Mouse (Mus musculus) limb, embryonic 13.5 days (tissue): ENCODE results near the gene Gm20498. TPM values are rescaled to one million over a fixed set of nuclear protein-coding genes. Genes with fewer than 3 reads are reported as not detected.
"Not testable (repeated sequence)": the region's sequence is repeated elsewhere in the genome, so short reads cannot be mapped to it uniquely, and the experiment has no call there.

ENCODE experiments used
- ATAC-seq: fragments of 200-750 bp; cut with Nextera tagmentation; 2 replicates; pipeline ENCODE4 v1.8.0; 2017; ENCODE audit warnings: low read depth, moderate number of reproducible peaks, moderate TSS enrichment; ENCODE audit not compliant: low FRiP score
- H3K27ac ChIP-seq: fragments of 300-500 bp; sonication (generic); 2 replicates; pipeline ENCODE4 v1.5.1; 2015; ENCODE audit warnings: inconsistent platforms, mild to moderate bottlenecking, moderate library complexity
- H3K27me3 ChIP-seq: fragments of 300-500 bp; sonication (generic); 2 replicates; pipeline ENCODE4 v1.6.1; 2015; ENCODE audit warnings: mild to moderate bottlenecking, inconsistent platforms
- H3K36me3 ChIP-seq: fragments of 300-500 bp; sonication (generic); 2 replicates; pipeline ENCODE4 v1.6.1; 2015; ENCODE audit warnings: inconsistent platforms, mild to moderate bottlenecking, moderate library complexity
- H3K4me1 ChIP-seq: fragments of 300-500 bp; sonication (generic); 2 replicates; pipeline ENCODE4 v1.6.1; 2015; ENCODE audit warnings: inconsistent platforms
- H3K4me2 ChIP-seq: fragments of 300-500 bp; sonication (generic); replicated peaks from 2 replicates; pipeline ENCODE4 v1.6.1; 2015; ENCODE audit warnings: inconsistent platforms, mild to moderate bottlenecking, moderate library complexity
- H3K4me3 ChIP-seq: fragments of 300-500 bp; sonication (generic); 2 replicates; pipeline ENCODE4 v1.5.1; 2015; ENCODE audit warnings: moderate library complexity, mild to moderate bottlenecking, inconsistent platforms
- H3K9ac ChIP-seq: fragments of 300-500 bp; sonication (generic); 2 replicates; pipeline ENCODE4 v1.6.1; 2015; ENCODE audit warnings: mild to moderate bottlenecking, inconsistent platforms
- H3K9me3 ChIP-seq: fragments of 300-500 bp; sonication (generic); 2 replicates; pipeline ENCODE4 v1.6.1; 2016; ENCODE audit warnings: inconsistent platforms
- WGBS: fragments of 180-500 bp; shearing (Covaris S2); methylation state at CpG from one replicate; pipeline ENCODE4 v1.1.7; 2015; 5-methylcytosine and 5-hydroxymethylcytosine counted together
- polyA plus RNA-seq: library from polyadenylated mRNA; unstranded; fragments of >200 nt; fragmentation: Nextera tagmentation; extraction: Ambion mirVana; gene quantifications from 2 replicates; pipeline ENCODE4 v1.2.1, GENCODE M21; 2015

The Gm20498 gene
- 28.0 and 31.4 TPM in 2 replicates for polyA plus RNA-seq

DNA sequence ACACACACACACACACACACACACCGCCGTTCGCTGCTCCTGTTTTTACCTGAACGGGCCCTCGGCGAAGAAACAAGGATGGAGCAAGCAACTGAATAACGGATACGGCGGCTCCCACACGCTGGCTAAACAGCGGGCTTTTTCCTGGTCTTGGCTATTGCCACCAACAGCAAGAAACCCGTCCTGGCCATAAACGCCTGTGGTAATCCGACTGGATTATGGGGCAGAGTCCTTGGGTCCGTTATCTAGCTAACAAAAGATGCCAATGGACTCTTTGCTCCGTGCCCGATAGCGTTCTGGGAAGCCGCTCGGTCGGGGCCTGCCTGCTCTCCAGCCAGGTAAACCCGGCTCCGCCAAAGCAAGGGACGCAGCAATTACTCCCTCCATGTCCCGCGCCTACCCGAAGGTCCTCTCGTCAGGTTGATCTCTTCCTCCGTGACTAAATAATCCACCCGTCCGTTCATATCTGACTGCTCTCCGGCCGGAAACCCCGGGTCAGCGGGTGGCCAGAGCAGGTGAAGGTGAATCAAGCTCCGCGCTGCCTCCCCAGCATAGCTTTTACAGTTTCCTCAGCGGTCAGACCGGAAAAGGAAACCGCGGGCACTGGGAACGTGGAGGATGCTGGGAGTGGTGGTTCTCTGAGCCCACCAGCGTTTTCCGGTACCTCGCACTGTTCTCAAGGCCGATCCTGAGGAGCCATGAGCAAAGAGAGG, at the start of gene Gm20498, which contains the start of gene Synj2bp:
Gene Gm20498 (minus strand): TSS at position 590 of the 713 bp plus-strand sequence.
Gene Synj2bp (minus strand): TSS at position 596 of the 713 bp plus-strand sequence.
- Histone ChIP-seq H3K9ac (peak within 1 kb of the TSS; percentile 88), H3K4me1 (peaks cover 13% of the 10 kb centered on the region), H3K4me2 (peak within 1 kb of the TSS; percentile 76), H3K27me3 (no peaks in the 10 kb centered on the region), H3K36me3 (no peaks in the 10 kb centered on the region), H3K9me3 (no peaks in the 10 kb centered on the region), H3K4me3 (peak within 1 kb of the TSS; percentile 86), H3K27ac (peak within 1 kb of the TSS; percentile 67)
- ATAC-seq = peak; percentile 97
- WGBS = under 1% methylated on average over 46 of the region's 46 CpGs

GRCm38 (mm10) chr12:81568374-81568773, 35.7 kb upstream of the Gm20498 start, which contains the start of gene Adam21:
TSS of gene Adam21 (minus strand) at chr12:81568474.
- no peak within 1 kb of the TSS for H3K4me2 ChIP-seq
- ATAC-seq = no peak
- no peaks in the 10 kb centered on the region for H3K27me3 ChIP-seq
- WGBS = 85% methylated on average over 1 of the region's 1 CpGs
- no peak within 1 kb of the TSS for H3K4me3 ChIP-seq
- H3K27ac ChIP-seq = no peak within 1 kb of the TSS
- H3K4me1 ChIP-seq = no peaks in the 10 kb centered on the region
- H3K9me3 ChIP-seq = no peaks in the 10 kb centered on the region
- peaks cover 27% of the 10 kb centered on the region for H3K36me3 ChIP-seq
- H3K9ac ChIP-seq = no peak within 1 kb of the TSS

GRCm38 (mm10) chr12:81567931-81568330, 35.2 kb upstream of the Gm20498 start:
- 90% methylated on average over 5 of the region's 5 CpGs for WGBS
- Histone ChIP-seq H3K9me3 (no peaks in the 10 kb centered on the region), H3K36me3 (peaks cover 24% of the 10 kb centered on the region), H3K9ac (no peak overlapping the region), H3K27me3 (no peaks in the 10 kb centered on the region), H3K4me1 (no peaks in the 10 kb centered on the region), H3K27ac (no peak overlapping the region), H3K4me3 (no peak overlapping the region), H3K4me2 (no peak overlapping the region)
- no peak for ATAC-seq

DNA sequence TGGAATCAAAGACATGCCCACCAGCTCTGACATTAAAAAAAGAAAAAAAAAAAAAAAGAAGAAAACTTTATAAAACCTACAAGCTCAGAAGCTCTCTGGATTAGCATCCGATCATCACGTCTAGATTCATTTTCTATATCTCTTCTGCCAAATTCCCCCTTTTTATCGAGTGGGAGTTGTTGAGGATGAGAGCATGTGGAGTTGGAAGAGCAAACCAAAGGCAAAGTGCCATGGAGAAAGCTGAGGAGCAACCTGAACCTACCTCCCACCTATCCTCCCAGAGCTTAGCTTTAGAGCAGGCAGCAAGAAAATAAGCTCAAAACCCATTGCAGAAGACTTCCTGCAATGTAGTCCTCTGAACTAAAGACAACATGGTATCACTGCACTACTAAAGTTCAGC, 31.5 kb upstream of the Gm20498 start:
- no peaks in the 10 kb centered on the region for H3K27me3 ChIP-seq
- no peaks in the 10 kb centered on the region for H3K4me1 ChIP-seq
- no peaks in the 10 kb centered on the region for H3K9me3 ChIP-seq
- no peak overlapping the region for H3K4me3 ChIP-seq
- H3K36me3 ChIP-seq = 0 out of 2 replicates have a peak, but pooled peaks cover 3% of the 10 kb centered on the region
- H3K4me2 ChIP-seq = no peak overlapping the region
- no peak overlapping the region for H3K27ac ChIP-seq
- 92% methylated on average over 3 of the region's 3 CpGs for WGBS
- no peak overlapping the region for H3K9ac ChIP-seq
- ATAC-seq = no peak

DNA sequence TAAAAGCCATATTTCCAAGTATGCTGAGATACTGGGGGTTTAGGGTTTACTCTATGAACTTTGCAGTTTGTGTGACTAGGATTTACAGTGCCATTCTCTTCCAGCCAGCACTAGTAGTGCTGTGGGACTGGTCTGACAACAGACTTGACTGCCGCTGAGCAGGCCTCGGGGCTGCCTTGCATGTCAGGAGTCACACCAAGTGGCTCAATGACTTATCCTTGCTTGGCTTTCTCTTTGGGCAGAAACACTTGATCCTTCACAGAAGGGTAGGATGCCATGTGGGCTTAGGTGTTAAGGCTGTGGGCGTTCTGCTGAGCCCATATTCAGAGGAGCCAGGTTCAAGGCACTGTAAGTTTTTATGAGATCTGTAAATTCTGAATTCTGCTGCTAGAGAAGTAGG, 16.6 kb upstream of the Gm20498 start:
- H3K9ac ChIP-seq = no peak overlapping the region
- H3K27ac ChIP-seq = no peak overlapping the region
- no peaks in the 10 kb centered on the region for H3K36me3 ChIP-seq
- H3K4me3 ChIP-seq = no peak overlapping the region
- H3K4me1 ChIP-seq = no peaks in the 10 kb centered on the region
- no peaks in the 10 kb centered on the region for H3K9me3 ChIP-seq
- WGBS = 92% methylated on average over 3 of the region's 3 CpGs
- H3K27me3 ChIP-seq = no peaks in the 10 kb centered on the region
- H3K4me2 ChIP-seq = no peak overlapping the region
- ATAC-seq = no peak

GRCm38 (mm10) chr12:81547163-81547562, 14.5 kb upstream of the Gm20498 start:
- no peaks in the 10 kb centered on the region for H3K36me3 ChIP-seq
- WGBS = 70% methylated on average over 4 of the region's 4 CpGs
- no peaks in the 10 kb centered on the region for H3K27me3 ChIP-seq
- no peak overlapping the region for H3K4me2 ChIP-seq
- H3K4me3 ChIP-seq = no peak overlapping the region
- no peaks in the 10 kb centered on the region for H3K9me3 ChIP-seq
- no peak overlapping the region for H3K27ac ChIP-seq
- ATAC-seq = no peak
- no peak overlapping the region for H3K9ac ChIP-seq
- no peaks in the 10 kb centered on the region for H3K4me1 ChIP-seq

DNA sequence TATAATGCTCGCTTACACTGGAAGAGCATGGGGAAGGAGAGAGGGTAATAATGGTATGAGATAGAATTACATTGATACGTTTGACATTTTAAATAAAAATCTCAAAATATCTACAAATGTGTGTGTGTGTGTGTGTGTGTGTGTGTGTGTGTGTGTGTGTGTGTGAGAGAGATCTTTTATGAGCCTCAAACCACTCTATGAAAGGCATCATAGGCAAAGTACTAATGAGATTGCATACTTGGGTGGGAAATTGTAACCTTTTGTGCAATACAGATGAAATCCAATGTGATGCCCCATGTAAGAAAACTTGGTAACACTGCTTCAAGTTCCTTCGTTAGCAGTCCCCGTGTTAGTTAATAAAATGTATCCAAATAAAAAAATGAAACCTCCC, 319 bp upstream of the Gm20498 start:
- 0 out of 2 replicates have a peak, but pooled peaks have one; percentile 21 for ATAC-seq
- Histone ChIP-seq H3K9me3 (no peaks in the 10 kb centered on the region), H3K9ac (peak overlapping the region; percentile 88)

DNA sequence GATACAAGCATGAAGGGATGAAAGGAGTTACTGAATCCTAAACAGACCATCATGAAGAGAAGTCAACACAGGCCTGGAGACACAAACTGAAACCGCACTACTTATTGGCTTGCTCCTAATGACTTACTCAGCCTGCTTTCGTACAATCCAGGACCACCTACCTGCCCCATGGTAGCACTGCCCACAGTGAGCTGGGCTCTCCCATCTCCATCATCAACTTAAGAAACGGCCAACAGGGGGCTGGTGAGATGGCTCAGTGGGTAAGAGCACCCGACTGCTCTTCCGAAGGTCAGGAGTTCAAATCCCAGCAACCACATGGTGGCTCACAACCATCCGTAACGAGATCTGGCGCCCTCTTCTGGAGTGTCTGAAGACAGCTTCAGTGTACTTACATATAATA, 2.1 kb downstream of the Gm20498 start:
- H3K27ac ChIP-seq, H3K4me2 ChIP-seq, H3K4me3 ChIP-seq, ATAC-seq, H3K27me3 ChIP-seq, H3K9me3 ChIP-seq, H3K36me3 ChIP-seq, H3K9ac ChIP-seq: not testable (repeated sequence)
- peaks cover 13% of the 10 kb centered on the region for H3K4me1 ChIP-seq
- WGBS = 67% methylated on average over 8 of the region's 8 CpGs

More for the DNA sequence above, 319 bp upstream of the Gm20498 start:
- Histone ChIP-seq H3K36me3 (no peaks in the 10 kb centered on the region), H3K27ac (peak overlapping the region; percentile 67; the same call in 1 of the 2 replicates), H3K4me1 (peaks cover 13% of the 10 kb centered on the region), H3K27me3 (no peaks in the 10 kb centered on the region), H3K4me2 (peak overlapping the region; percentile 76), H3K4me3 (peak overlapping the region; percentile 86)
- 35% methylated on average over 4 of the region's 4 CpGs for WGBS

DNA sequence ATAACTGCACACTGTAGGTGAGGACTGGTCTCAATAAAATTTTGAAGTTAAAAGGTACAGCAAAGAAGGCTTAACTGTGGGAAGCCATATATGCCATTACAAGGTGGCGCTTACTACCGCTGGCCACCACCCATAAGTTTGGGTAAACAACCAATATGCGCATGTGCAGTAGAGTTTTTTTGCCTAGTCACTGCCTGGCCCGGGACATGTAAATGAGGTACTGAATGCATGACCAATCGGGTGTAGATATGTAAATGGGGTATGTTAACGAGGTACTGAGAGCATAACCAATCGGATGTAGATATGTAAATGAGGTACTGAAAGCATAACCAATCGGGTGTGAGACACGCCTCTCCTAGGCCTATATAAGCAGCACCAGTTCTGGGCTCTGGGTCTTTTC, 35.8 kb downstream of the Gm20498 start:
- not testable (repeated sequence) for H3K27me3 ChIP-seq, H3K9ac ChIP-seq, H3K4me1 ChIP-seq, H3K9me3 ChIP-seq, H3K4me3 ChIP-seq, H3K4me2 ChIP-seq, ATAC-seq, H3K27ac ChIP-seq
- 96% methylated on average over 9 of the region's 9 CpGs for WGBS
- H3K36me3 ChIP-seq = peaks cover 20% of the 10 kb centered on the region

- Histone ChIP-seq H3K9ac (no peak overlapping the region), H3K27me3 (no peaks in the 10 kb centered on the region), H3K36me3 (no peaks in the 10 kb centered on the region), H3K4me2 (no peak overlapping the region), H3K4me1 (no peaks in the 10 kb centered on the region), H3K9me3 (no peaks in the 10 kb centered on the region), H3K4me3 (no peak overlapping the region), H3K27ac (no peak overlapping the region)
- 93% methylated on average over 5 of the region's 5 CpGs for WGBS
- ATAC-seq = no peak
Observed at GRCm38 (mm10) chr12:81490491-81490890, 42.2 kb downstream of the Gm20498 start.

DNA sequence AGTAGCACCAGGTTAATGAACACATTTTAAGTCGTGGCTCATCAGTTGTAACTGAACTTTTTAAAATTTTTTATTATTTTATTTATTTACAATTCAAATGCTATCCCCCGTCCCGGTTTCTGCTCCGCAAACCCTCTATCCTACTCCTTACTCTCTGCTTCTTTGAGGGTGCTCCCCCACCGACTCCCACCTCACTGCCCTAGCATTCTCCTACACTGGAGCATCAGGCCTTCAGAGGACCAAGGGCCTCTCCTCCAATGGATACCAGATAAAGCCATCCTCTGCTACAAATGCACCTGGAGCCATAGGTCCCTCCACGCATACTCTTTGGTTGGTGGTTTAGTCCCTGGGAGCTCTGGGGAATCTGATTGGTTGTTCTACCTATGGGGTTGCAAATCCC, 47.4 kb downstream of the Gm20498 start:
- Histone ChIP-seq H3K4me2 (peak overlapping the region; percentile 66), H3K4me1 (0 out of 2 replicates have a peak, but pooled peaks cover 3% of the 10 kb centered on the region), H3K27ac (peak overlapping the region; percentile 92; the same call in 1 of the 2 replicates), H3K9ac (no peak overlapping the region; the same call in 1 of the 2 replicates), H3K4me3 (peak overlapping the region; percentile 67), H3K27me3 (no peaks in the 10 kb centered on the region), H3K36me3 (no peaks in the 10 kb centered on the region), H3K9me3 (no peaks in the 10 kb centered on the region)
- ATAC-seq = no peak
- 48% methylated on average over 6 of the region's 6 CpGs for WGBS

- H3K27ac ChIP-seq = peak within 1 kb of the TSS; percentile 92
- under 1% methylated on average over 31 of the region's 31 CpGs for WGBS
- no peaks in the 10 kb centered on the region for H3K27me3 ChIP-seq
- H3K9me3 ChIP-seq = no peaks in the 10 kb centered on the region
- H3K36me3 ChIP-seq = no peaks in the 10 kb centered on the region
- H3K4me3 ChIP-seq = peak within 1 kb of the TSS; percentile 67
- peak within 1 kb of the TSS; percentile 66 for H3K4me2 ChIP-seq
- ATAC-seq = peak; percentile 98
- 0 out of 2 replicates have a peak, but pooled peaks cover 3% of the 10 kb centered on the region for H3K4me1 ChIP-seq
- peak within 1 kb of the TSS; percentile 76 for H3K9ac ChIP-seq
Observed at GRCm38 (mm10) chr12:81484727-81485191, 47.9 kb downstream of the Gm20498 start, which contains the start of gene Cox16. TSS of gene Cox16 (minus strand) at chr12:81485127.
